Mouse (Mus musculus): ENCODE measurements around the gene Nme2. TPM values are rescaled to one million over a fixed set of nuclear protein-coding genes. Genes with fewer than 3 reads are reported as not detected.

Gene Nme2
- total RNA-seq (2018; cell fraction: chromatin; rRNA removed) = 10 to 100 TPM in 6 of 26 experiments, 1 to 10 TPM in 20; 2.0 to 78.8 (median 7.5) TPM
- total RNA-seq (2018; cell fraction: cytosol; rRNA removed) = 100 to 1,000 TPM; 248 to 370 (median 280) TPM
- 10 to 100 TPM; 15.2 to 72.6 (median 28.7) TPM for total RNA-seq (2018; cell fraction: nucleus; rRNA removed)
- 187 to 466 TPM (median 286 TPM) in 3 replicates for polyA plus RNA-seq (2018)

DNA sequence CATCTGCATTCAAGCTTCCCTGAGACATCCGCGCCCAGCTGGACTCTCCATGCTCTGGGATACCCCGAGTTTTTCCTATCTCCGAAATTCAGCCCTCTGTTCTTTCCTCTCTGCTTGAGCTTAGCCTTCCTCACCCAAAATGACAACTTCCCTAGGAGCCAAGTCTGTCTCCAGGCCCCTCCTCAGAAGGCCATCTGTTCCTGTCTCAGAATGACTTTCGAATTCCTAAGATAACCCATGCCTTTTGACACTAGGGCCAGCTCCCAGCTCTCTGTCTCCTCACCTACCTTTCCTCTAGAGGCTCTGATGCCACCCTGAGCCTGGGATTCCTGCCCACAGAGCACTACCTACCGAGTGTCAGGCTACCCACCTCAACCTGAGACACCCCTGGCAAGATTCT, at the start of gene Nme2:
Gene Nme2, minus strand, starts transcription at position 101 of the 400 bp plus-strand sequence.
- Histone ChIP-seq H3K36me3 (ENCODE audit: inconsistent target) (peaks cover 21% of the 10 kb centered on the region; the same call in 1 of the 2 replicates), H3K27ac (peak within 1 kb of the TSS; percentile 88), H3K79me2 (ENCODE audit: inconsistent target) (peaks cover 36% of the 10 kb centered on the region), H3K4me3 (ENCODE audit: inconsistent target) (peak within 1 kb of the TSS; percentile 87)
- WGBS (ENCODE audit: missing documents) = 0% methylated on average over 6 of the region's 6 CpGs

DNA sequence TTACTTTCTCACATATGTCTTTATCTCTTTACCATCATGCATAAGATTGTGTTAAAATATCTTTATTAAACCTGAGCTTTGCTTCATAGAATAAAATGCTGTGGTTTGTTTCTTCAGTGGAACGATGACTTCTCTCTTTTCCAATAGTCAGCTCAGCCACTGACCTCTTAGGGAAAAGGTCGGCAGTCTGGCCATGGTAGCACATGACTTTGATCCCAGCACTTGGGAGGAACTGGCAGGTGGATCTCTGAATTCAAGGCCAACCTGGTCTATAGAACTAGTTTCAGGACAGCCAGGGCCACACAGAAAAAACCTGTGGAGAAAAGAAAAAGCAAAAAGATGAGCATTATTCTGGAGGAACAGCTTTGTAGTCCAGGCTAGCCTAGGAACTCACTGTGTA, 47.3 kb upstream of the Nme2 start:
- WGBS (ENCODE audit: missing documents) = 63% methylated on average over 2 of the region's 2 CpGs
- H3K4me3 ChIP-seq (ENCODE audit: inconsistent target) = no peak overlapping the region
- H3K79me2 ChIP-seq (ENCODE audit: inconsistent target) = peaks cover 100% of the 10 kb centered on the region
- no peak overlapping the region for H3K27ac ChIP-seq
- H3K36me3 ChIP-seq (ENCODE audit: inconsistent target) = no peaks in the 10 kb centered on the region

DNA sequence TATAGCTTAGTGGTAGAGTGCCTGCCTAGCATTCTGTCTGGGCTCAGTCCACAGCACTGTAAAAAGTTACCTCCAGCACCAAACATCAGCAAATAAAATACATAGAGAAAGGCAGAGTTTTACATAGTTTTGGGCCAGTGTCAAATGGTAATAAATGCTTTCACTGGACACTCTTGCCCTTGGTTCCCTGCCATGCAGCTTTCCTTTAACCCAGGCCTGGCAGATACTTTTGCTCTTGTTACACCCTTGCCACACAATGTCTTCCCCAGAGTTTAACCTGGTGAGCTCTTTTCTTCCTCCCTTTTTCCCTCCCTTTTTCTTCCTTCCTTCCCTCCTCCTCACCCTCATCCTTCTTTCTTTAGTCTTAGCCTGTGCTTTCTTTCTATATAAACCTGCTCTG, 43.2 kb upstream of the Nme2 start:
- Histone ChIP-seq H3K4me3 (ENCODE audit: inconsistent target) (no peak overlapping the region), H3K79me2 (ENCODE audit: inconsistent target) (peaks cover 78% of the 10 kb centered on the region), H3K27ac (no peak overlapping the region), H3K36me3 (ENCODE audit: inconsistent target) (no peaks in the 10 kb centered on the region)

DNA sequence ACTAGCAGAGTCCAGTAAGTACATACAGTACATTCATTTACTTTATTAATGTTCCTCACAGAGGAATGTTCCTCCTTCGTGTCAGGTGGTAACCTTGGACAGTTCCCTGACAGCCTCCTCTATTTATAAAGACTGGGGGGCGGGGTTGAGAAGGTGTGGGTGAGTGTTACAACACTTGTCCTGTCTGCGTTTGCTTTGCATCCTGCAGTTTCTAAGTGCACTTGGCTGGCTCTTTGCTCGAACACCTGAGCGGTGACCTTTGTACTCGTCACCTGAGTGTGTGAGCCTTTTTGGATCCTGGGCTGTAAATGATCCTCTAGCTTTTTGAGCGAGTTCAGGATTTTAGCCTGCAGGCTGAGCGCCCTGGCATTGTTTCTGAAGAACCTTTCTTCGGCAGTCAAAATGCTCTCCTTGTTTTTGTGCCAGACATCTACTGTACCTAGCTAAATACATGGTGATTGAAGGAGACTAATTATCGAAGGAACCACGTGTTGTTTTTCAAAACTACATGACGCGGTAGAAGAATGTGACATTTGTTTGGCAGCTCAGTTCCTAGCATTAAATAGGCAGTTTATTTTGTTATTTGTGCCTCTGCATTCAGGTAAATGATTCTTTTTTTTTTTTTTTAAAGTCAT, 41.2 kb upstream of the Nme2 start:
- Histone ChIP-seq H3K4me3 (ENCODE audit: inconsistent target) (peak overlapping the region; percentile 63), H3K27ac (peak overlapping the region; percentile 32; the same call in 1 of the 2 replicates), H3K36me3 (ENCODE audit: inconsistent target) (no peaks in the 10 kb centered on the region), H3K79me2 (ENCODE audit: inconsistent target) (peaks cover 58% of the 10 kb centered on the region)
- WGBS (ENCODE audit: missing documents) = 34% methylated on average over 13 of the region's 13 CpGs

DNA sequence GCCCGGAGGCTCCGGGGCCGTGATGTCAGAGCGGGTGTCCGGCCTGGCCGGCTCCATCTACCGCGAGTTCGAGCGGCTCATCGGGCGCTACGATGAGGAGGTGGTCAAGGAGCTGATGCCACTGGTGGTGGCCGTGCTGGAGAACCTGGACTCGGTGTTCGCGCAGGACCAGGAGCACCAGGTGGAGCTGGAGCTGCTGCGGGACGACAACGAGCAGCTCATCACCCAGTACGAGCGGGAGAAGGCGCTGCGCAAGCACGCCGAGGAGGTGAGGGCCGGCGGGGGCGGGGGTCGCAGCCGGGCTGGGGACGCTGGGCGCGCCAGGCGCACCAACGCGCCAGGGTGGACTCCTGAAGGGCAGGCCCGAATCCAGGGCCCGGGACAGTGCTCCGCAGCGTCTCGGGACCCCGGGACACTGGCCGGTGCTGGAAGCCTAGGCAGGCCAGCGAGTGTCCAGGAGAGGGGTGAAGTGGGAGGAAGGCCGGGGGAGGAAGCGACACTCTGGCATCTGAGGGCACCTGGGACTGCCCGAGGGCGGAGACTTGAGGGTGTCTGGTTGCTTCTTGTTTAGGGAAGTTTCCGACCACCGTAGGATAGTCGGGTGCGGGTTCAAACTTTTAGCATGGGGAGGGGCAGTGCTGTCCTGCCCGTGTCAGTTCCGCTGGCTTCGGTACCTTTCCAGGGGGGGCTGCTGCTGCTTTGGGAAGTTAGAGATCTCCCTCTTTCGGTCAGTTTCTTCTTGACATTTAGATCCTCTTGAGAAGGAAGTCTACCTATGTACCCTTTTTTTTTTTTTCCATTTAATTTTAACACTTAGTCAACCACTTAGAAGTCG, 40.5 kb upstream of the Nme2 start:
- under 1% methylated on average over 53 of the region's 58 CpGs for WGBS (ENCODE audit: missing documents)
- H3K36me3 ChIP-seq (ENCODE audit: inconsistent target) = no peaks in the 10 kb centered on the region
- peak overlapping the region; percentile 63 for H3K4me3 ChIP-seq (ENCODE audit: inconsistent target)
- peak overlapping the region; percentile 32 for H3K27ac ChIP-seq
- H3K79me2 ChIP-seq (ENCODE audit: inconsistent target) = peaks cover 50% of the 10 kb centered on the region

DNA sequence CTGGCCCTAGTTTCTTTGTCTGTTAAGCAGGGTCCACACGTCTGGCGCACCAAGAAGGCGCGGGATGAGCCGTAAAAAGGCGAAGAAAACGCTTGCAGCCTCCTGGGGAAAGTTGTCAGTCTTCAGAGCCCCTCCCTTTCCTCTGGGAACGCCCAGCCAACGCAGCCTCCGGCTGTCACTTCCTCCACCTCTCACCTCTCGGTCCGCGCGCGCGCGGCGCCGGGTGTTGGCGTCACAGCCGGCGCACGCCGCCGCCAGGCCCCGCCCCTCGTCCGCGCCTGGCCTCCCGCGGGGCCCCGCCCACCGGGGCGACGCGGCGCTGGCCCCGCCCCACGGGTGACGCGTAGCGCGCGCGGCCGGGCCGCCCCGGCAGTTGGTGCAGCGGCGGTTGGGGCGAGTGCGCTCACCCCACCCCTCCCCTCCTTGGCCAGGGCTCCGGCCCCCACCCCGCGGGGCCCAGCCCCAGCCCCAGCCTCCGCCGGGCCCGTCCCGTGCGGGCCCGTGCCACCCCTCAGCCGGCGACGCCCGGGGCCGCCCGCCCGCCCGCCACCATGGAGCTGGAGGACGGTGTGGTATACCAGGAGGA, 39.8 kb upstream of the Nme2 start, which contains the start of gene Spag9:
Gene Spag9, plus strand, starts transcription at position 372 of the 586 bp plus-strand sequence.
- under 1% methylated on average over 56 of the region's 70 CpGs for WGBS (ENCODE audit: missing documents)
- peak within 1 kb of the TSS; percentile 100 for H3K27ac ChIP-seq
- peaks cover 43% of the 10 kb centered on the region for H3K79me2 ChIP-seq (ENCODE audit: inconsistent target)
- H3K36me3 ChIP-seq (ENCODE audit: inconsistent target) = no peaks in the 10 kb centered on the region
- peak within 1 kb of the TSS; percentile 63 for H3K4me3 ChIP-seq (ENCODE audit: inconsistent target)

DNA sequence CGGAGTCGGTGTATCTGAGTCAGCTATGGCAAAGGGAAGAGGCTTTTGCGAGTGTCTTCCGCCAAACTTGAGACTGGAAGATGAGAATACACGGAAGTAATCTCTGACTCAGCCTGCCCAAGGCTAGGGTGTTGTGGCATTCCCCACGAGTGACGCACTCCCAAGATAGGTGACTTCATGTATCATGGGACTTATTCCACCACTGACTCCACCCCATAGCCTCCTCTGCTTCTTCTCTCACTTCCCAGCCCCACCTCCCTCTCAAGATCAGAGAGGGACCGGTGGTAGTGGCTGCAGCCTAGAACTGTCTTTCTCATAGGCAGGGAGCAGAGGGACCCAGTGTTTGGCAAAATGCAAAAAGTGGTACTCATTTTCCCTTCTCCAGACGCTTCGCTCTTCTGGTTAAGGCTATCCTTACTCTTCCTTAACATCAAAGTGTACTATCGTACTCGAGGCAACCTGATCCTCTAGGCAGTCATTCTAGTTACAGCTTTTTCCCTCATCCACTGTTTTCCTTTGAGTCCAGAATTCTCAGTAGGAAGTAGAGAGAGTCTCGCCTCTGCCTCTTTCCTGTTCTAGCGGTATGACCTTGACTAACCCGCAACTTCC, 39.2 kb upstream of the Nme2 start:
- Histone ChIP-seq H3K4me3 (ENCODE audit: inconsistent target) (peak overlapping the region; percentile 63), H3K36me3 (ENCODE audit: inconsistent target) (no peaks in the 10 kb centered on the region), H3K27ac (peak overlapping the region; percentile 100), H3K79me2 (ENCODE audit: inconsistent target) (peaks cover 37% of the 10 kb centered on the region)
- WGBS (ENCODE audit: missing documents) = 2% methylated on average over 13 of the region's 15 CpGs

DNA sequence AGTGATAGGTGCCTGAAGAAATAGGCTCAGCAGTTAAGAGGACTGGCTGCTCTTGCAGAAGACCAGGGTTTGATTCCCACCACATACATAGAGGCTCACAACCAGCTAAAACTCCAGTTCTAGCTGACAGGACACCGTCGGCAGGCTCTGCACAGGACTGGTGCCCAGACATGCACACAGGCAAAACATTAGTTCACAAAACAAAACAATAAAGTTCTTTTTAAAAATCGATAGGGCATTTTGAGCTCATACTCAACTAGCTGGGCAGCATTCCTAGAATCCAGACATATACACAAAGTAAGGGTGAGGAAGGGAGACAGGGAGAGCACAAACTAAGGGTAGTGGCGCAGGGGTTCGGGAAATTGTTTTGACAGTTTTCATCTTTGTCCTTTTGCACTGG, 38.5 kb upstream of the Nme2 start:
- peaks cover 30% of the 10 kb centered on the region for H3K79me2 ChIP-seq (ENCODE audit: inconsistent target)
- WGBS (ENCODE audit: missing documents) = 65% methylated on average over 5 of the region's 5 CpGs
- H3K4me3 ChIP-seq (ENCODE audit: inconsistent target) = peak overlapping the region; percentile 63; the same call in 1 of the 2 replicates
- H3K27ac ChIP-seq = peak overlapping the region; percentile 100
- no peaks in the 10 kb centered on the region for H3K36me3 ChIP-seq (ENCODE audit: inconsistent target)

DNA sequence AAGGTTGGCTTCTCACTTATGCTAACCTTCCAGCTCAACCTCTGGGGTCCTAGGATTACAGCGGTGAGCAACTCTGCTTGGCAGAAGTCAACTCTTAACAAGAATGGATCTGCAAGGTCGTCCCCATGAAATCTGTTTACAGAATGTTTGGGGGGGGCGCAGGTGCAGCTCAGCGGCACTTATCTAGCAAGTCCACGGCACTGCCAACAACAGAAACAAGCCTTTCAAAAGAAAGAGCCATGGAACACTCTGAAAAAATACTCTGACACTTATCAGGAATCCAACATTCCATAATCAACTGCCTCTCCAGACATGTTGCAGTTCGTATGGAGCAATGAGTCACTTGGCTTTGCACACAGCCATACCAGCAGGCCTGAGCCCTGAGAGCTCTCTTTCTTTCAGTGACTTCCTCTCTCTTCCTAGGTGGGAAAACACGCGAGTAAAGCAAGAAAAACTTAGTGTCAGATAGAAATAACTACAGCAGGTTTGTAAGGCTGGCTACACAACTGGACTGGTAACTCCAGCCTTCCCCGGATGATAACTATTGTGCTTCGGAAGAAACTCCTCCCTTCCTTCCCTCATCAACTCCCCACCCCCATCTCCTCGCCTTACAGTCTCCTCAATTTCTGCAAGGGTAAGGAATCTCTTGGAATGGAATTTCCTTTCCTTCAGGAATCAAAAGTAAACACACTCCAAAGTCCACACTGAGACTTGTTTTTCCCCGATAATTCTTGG, 32.4 kb upstream of the Nme2 start:
- WGBS (ENCODE audit: missing documents) = 84% methylated on average over 12 of the region's 12 CpGs
- peak overlapping the region; percentile 82 for H3K27ac ChIP-seq

DNA sequence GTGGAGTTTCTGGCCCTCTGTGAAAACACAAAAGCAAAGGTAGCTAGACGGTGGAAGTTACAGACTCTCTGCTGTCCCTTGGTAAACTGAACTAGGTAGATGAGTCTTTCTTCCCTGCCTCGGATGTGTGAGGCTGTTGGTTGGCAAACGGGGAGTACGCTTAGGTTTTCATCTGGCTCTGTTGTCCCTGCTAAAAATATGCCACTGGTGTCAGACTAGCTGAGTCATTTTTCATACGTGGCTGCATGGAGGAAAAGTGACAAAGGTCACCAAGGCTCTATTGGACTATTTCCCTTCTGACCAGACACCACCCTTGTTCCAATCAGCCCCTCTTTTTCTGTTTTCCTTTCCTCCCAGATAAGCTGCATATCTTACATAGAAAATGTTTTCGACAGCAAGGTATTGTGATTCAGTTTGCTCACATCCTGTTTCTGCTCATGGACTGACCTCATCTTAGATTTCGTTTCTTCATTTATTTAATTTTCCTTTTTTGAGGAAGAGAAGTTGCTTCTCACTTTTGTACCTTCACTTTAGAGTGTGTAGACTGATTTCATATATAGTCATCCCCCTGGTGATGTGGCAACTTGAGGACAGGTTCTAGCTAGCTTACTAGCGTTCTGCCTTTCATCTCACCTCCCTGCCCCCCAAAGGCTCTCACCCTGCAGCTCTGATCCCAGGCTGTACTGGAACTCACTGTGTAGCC, 31.7 kb upstream of the Nme2 start:
- Histone ChIP-seq H3K79me2 (ENCODE audit: inconsistent target) (no peaks in the 10 kb centered on the region), H3K27ac (peak overlapping the region; percentile 82), H3K4me3 (ENCODE audit: inconsistent target) (no peak overlapping the region), H3K36me3 (ENCODE audit: inconsistent target) (no peaks in the 10 kb centered on the region)
- WGBS (ENCODE audit: missing documents) = 11% methylated on average over 8 of the region's 8 CpGs

More for the DNA sequence above, 32.4 kb upstream of the Nme2 start:
- H3K79me2 ChIP-seq (ENCODE audit: inconsistent target) = no peaks in the 10 kb centered on the region
- H3K36me3 ChIP-seq (ENCODE audit: inconsistent target) = no peaks in the 10 kb centered on the region
- no peak overlapping the region for H3K4me3 ChIP-seq (ENCODE audit: inconsistent target)

DNA sequence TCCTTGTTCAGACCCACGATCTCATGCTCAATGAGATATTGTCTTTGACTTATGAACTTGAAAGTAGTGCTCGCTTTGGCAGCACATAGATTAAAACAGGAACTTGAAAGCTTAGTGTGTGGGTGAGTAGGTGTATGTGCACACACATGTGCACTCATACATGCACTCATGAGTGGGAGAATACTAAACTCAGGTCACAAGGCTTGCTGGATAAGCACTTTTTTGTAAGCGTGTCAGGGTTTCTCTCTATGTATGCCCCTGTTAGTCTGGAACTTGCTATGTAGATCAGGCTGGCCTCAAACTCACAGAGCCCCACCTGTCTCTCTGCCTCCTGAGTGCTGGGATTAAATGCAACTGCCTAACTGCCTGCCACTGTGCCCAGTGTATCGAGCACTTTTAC, 31.0 kb upstream of the Nme2 start:
- peak overlapping the region; percentile 82 for H3K27ac ChIP-seq
- H3K36me3 ChIP-seq (ENCODE audit: inconsistent target) = no peaks in the 10 kb centered on the region
- H3K79me2 ChIP-seq (ENCODE audit: inconsistent target) = no peaks in the 10 kb centered on the region
- 73% methylated on average over 4 of the region's 4 CpGs for WGBS (ENCODE audit: missing documents)
- no peak overlapping the region for H3K4me3 ChIP-seq (ENCODE audit: inconsistent target)

DNA sequence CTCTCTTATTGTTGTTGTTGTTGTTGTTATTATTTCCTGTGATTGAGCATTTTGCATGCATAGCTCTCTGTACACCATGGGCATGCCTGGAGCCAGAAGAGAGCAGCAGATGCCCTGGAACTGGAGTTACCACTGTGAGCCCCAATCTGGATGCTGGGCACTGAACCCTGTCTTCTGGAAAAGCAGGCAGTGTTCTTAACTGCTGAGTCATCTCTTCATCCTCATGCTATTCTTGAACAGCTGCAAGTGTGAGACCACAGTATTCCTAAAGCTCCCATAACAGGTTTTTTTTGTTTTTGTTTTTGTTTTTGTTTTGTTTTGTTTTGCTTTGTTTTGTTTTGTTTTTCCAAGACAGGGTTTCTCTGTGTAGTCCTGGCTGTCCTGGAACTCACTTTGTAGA, 30.2 kb upstream of the Nme2 start:
- no peaks in the 10 kb centered on the region for H3K36me3 ChIP-seq (ENCODE audit: inconsistent target)
- H3K27ac ChIP-seq = no peak overlapping the region
- H3K79me2 ChIP-seq (ENCODE audit: inconsistent target) = no peaks in the 10 kb centered on the region
- H3K4me3 ChIP-seq (ENCODE audit: inconsistent target) = no peak overlapping the region

DNA sequence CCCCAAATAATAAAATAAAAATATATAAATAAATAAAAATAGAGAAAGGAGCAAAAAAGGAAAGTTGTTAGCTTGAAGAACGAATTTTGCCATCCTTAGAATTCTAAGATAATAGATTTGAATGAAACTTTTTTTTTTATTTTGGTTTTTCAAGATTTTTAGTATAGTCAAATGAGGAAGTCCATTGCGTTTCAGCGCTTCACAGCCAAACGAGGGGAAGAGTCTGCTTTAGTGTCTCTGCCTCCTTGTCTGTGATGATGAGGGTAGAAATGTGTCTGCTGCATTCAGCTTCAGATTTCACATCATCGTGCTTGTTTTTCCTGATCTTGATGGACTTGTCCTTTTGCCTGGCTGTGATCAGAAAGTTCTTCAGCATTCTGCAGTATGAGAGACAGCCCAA, 29.2 kb upstream of the Nme2 start:
- Histone ChIP-seq H3K79me2 (ENCODE audit: inconsistent target) (no peaks in the 10 kb centered on the region), H3K4me3 (ENCODE audit: inconsistent target) (no peak overlapping the region), H3K36me3 (ENCODE audit: inconsistent target) (no peaks in the 10 kb centered on the region), H3K27ac (no peak overlapping the region)
- WGBS (ENCODE audit: missing documents) = 46% methylated on average over 5 of the region's 5 CpGs

Measured in macrophage (primary cell).